Mouse (Mus musculus) liver, adult 2 months (tissue): ENCODE measurements around the gene Slc25a30.

Experiments
- CTCF ChIP-seq: fragments of 200-500 bp; IDR thresholded peaks from 2 replicates; pipeline ENCODE4 v1.5.1; 2011; ENCODE audit warnings: low read depth, low read length, control low read depth
- POLR2A ChIP-seq: fragments of 200-500 bp; IDR thresholded peaks from 2 replicates; pipeline ENCODE4 v1.6.1; 2011; ENCODE audit warnings: low read length, control low read depth; ENCODE audit not compliant: insufficient read depth; ENCODE audit errors: extremely low read depth

GRCm38 (mm10) chr14:75768275-75768608 is 18.6 kb downstream of the Slc25a30 start:
- TF ChIP-seq CTCF = no peak
- TF ChIP-seq POLR2A = no peak
